Mouse (Mus musculus) Patski (cell line): Measurements from ENCODE around the gene Rnase12. TPM values are rescaled to one million over a fixed set of nuclear protein-coding genes. Genes with fewer than 3 reads are reported as not detected.
"Not testable (repeated sequence)": the region's sequence is repeated elsewhere in the genome, so short reads cannot be mapped to it uniquely, and the experiment has no call there.

Experiments used
- ATAC-seq: fragments of 100-300 bp; one replicate; pipeline ENCODE4 v1.8.0; 2021
- CTCF ChIA-PET: fragments of 350-600 bp; sonication (Branson Sonifier 250); formaldehyde crosslinking; loops from one replicate; lab custom pipeline; 2022; ENCODE audit warnings: inconsistent platforms; lab: Charles Lee
- POLR2A ChIA-PET: fragments of 350-600 bp; sonication (Branson Sonifier 250); formaldehyde crosslinking; loops from one replicate; lab custom pipeline; 2022; ENCODE audit warnings: antibody characterized with exemption, inconsistent platforms; lab: Charles Lee
- DNase-seq: peaks from one replicate; pipeline ENCODE4 v3.0.0-alpha.2; 2011; ENCODE audit warnings: low read depth, low spot score
- H3K27me3 ChIP-seq: fragments of 371-371 bp; one replicate; pipeline ENCODE4 v1.5.1; 2021
- CTCF ChIP-seq: fragments of 100-300 bp; IDR thresholded peaks from one replicate; pipeline ENCODE4 v1.5.1; 2021
- in situ Hi-C: fragments of 300-500 bp; cut with MboI; formaldehyde crosslinking; loops from 3 replicates; pipeline ENCODE4 v1.11.1; 2018; ENCODE audit warnings: low pct_unique_long_range_greater_than_20kb, mixed read lengths
- polyA plus RNA-seq: library from polyadenylated mRNA; unstranded; gene quantifications from one replicate; pipeline ENCODE4 v1.2.3, GENCODE M21; 2021

The Rnase12 gene
- polyA plus RNA-seq, 1 experiment from 2014 or later = not detected

DNA sequence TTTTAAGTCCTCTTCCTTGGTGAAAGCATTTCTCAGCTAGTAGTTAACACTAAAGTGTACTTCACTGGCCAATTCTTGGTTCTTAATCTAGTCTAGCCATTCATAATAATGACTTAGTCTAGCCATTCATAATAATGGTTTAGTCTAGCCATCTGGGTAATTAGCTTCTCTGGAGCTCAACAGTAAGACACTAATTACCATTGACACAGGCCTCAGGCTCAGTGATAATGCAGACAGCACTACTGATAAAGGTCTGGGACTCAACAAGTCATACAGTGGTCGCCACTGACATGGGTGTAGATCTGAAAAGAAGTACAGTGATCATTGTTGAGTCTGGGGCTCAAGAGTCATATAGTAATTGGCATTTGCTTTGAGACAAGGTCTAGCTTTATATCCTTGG lies 32.6 kb downstream of the Rnase12 start:
- CTCF ChIA-PET = interaction anchor here (1.0 to 1.5 kb wide), 2 partner anchors 20 to 86 kb away, joined by 4 to 5 read pairs; no protein-coding TSS in a partner anchor
- no peak for ATAC-seq
- in situ Hi-C loops = loop anchor here (5.0 kb wide), 1 partner anchor 37 kb away; no protein-coding TSS in a partner anchor

DNA sequence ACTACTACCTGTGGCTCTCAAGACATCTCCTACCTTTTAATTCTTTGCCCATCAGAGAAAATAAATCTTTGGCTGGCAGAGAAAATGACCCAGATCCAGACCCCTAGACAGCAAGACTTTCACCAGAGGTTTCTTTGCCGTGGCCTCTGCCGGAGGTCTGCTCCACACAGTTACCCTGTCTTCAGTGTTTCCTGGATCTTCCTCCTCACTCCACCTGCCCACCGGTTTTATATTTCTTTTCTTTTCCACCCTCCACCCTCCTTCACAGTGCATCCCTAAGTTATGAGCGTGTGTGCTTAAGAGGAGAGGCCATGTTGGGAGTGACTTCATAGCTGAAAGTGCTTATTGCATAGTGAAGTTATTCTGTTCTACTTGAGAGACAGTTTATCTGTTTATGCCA lies 34.0 kb downstream of the Rnase12 start:
- no peaks in the 10 kb centered on the region for H3K27me3 ChIP-seq
- ChIA-PET CTCF (interaction anchor here (1.1 kb wide), 1 partner anchor 10 kb away, joined by 3 read pairs; no protein-coding TSS in a partner anchor), POLR2A (no interaction called here)
- in situ Hi-C loops = loop anchor here (5.0 kb wide), 1 partner anchor 39 kb away; no protein-coding TSS in a partner anchor
- DNase-seq (no peak), ATAC-seq (no peak)
- TF ChIP-seq CTCF = no peak

More for the DNA sequence above, 32.6 kb downstream of the Rnase12 start:
- no peaks in the 10 kb centered on the region for H3K27me3 ChIP-seq
- no peak for TF ChIP-seq CTCF
- no peak for DNase-seq
- POLR2A ChIA-PET = no interaction called here

DNA sequence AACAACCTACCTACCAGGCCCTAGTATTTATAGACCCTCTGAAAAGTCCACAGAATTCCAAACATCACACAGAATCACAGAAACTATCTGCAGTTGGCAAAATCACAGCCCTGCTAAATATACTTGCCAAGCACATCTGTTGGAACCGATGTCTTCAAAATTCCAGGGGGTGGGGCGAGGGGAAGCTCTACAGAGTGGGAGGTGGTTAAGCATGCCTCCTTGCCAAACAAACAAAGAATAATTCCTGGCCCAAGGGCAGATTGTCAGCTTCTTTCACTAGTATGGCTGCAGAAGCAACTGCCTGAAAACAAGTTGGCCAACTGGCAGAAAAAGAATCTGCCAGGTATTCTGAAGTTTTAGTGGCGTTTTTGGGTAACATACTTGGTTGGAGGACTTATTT lies 40.2 kb downstream of the Rnase12 start:
- no peak for TF ChIP-seq CTCF
- H3K27me3 ChIP-seq = no peaks in the 10 kb centered on the region
- ChIA-PET CTCF (no interaction called here), POLR2A (no interaction called here)
- no peak for DNase-seq
- ATAC-seq = no peak
- in situ Hi-C loops = no loop called here

DNA sequence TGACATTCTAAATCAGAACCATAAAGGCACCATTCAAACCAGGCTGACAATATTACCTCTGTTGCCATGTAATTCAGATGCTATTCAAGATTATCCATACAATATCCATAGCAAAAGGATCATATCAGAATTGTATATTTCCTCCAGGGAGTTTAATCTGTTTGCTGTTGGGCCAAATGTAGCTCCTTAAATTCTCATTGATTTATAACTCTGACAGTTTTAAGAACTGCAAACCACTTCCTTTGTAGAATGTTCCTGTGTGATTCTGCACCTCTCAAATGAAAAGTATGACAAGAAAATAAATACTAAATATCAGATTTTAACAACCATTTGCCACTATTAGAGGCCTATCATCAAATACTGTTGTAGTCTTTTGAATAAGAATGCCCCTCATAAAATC lies 41.7 kb downstream of the Rnase12 start:
- ATAC-seq (no peak), DNase-seq (no peak)
- TF ChIP-seq CTCF = no peak
- in situ Hi-C loops = no loop called here
- H3K27me3 ChIP-seq = no peaks in the 10 kb centered on the region
- POLR2A ChIA-PET = no interaction called here
- CTCF ChIA-PET = no interaction called here

DNA sequence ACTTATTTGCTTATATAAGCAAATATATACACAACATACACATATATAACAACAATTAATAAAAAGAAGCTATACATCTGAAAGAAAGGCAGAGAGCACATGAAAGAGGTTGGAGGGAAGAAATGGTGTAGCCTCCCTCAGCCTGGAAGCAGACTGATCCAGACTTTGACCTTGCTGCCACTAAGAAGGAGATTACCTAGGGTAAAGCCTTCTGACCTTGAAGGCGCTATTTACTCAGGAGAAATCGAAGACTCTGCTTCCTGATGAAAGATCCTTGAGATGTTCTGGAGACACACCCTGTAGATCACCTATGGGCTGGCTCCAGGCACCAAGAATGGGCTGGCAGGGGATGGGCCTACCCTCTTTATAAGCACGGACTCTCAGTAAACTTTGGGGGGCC lies 42.7 kb downstream of the Rnase12 start:
- POLR2A ChIA-PET, CTCF ChIA-PET, DNase-seq, H3K27me3 ChIP-seq, in situ Hi-C loops, ATAC-seq: not testable (repeated sequence)

DNA sequence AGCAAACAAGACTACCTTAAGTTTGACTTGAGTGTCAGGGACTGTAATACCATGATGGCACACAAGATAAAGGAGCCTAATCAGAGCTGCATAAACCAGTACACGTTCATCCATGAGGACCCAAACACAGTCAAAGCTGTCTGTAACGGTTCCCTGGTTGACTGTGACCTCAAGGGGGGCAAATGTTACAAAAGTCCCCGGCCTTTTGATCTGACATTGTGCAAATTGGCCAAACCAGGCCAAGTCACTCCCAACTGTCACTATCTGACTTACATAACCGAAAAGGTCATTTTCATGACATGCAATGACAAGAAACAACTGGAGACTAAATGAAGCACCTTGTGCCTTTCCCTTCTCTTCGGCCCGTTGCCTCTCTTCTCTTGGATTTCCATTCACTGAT lies 47.9 kb downstream of the Rnase12 start:
- POLR2A ChIA-PET = no interaction called here

DNA sequence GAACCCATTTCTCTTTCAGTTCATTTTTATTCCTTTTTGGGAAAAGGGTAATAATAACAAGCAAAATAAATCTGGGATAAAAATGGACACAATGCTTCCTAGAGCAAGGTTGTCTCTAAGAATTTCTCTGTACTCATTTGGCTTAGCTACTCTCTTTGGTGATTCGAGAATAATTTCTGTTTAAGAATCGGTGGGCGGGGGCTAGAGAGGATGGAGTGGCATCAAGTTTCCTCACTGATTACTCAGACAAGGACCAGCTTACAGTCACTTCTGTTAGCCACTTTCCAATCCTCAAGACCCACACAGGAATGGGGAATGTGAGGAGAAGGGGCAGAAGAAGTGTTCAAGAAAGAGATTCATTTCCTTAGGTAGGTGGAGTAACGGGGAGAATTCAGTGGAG lies 48.7 kb downstream of the Rnase12 start:
- in situ Hi-C loops = no loop called here
- no peaks in the 10 kb centered on the region for H3K27me3 ChIP-seq
- ChIA-PET CTCF (interaction anchor here (1.3 to 2.1 kb wide), 3 partner anchors 12 to 15 kb away, joined by 3 to 7 read pairs (median 5); no protein-coding TSS in a partner anchor), POLR2A (interaction anchor here (0.7 kb wide), 1 partner anchor 14 kb away, joined by 3 read pairs; no protein-coding TSS in a partner anchor)
- DNase-seq (no peak), ATAC-seq (no peak)
- no peak for TF ChIP-seq CTCF

More for the DNA sequence above, 47.9 kb downstream of the Rnase12 start:
- in situ Hi-C loops = no loop called here
- no peaks in the 10 kb centered on the region for H3K27me3 ChIP-seq
- CTCF ChIA-PET = interaction anchor here (0.7 kb wide), 1 partner anchor 17 kb away, joined by 3 read pairs; no protein-coding TSS in a partner anchor
- DNase-seq (no peak), ATAC-seq (no peak)
- TF ChIP-seq CTCF = no peak

DNA sequence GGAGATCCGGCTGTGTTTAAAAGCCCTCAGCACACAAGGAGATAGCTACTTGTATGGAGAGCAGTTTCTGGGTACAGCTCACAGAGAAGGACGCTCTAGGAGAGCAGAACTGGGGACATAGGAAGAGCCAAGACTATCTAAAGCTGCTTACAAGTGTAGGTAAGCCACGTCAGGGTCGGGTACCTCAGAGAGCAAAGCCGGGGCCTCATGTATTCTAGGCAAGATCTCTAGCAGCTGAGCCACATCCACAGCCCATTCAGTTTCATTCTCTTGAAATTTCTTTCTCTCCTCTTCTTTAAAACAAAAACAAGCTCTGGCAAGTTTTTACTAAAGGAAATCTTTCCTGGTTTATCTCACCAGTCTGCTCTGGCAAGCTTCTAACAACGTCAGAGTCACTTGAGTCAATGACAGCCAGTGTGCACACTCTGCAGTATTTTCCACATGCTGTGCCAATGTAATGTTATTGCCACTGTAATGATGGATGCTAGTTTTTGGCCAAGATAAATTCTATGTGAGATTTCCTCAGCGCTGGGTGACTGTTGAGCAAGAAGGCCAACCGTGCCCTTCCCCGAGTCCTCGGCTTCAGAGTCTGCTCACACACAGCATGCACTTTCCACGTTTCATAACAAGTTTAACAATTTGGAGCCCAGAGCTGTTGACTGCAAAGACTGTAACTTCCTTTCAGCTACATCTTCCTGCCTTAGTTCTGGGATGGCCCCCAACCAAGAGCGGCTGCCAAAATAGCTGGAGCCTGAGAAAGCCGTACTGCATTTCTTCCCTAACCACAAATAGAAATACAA lies 49.3 kb downstream of the Rnase12 start:
- ATAC-seq = no peak
- no peaks in the 10 kb centered on the region for H3K27me3 ChIP-seq
- TF ChIP-seq CTCF = no peak
- ChIA-PET CTCF (interaction anchor here (1.1 to 2.1 kb wide), 4 partner anchors 11 to 15 kb away, joined by 3 to 7 read pairs (median 4); no protein-coding TSS in a partner anchor), POLR2A (interaction anchor here (0.7 kb wide), 1 partner anchor 13 kb away, joined by 3 read pairs; no protein-coding TSS in a partner anchor)
- in situ Hi-C loops = no loop called here
- DNase-seq = no peak

DNA sequence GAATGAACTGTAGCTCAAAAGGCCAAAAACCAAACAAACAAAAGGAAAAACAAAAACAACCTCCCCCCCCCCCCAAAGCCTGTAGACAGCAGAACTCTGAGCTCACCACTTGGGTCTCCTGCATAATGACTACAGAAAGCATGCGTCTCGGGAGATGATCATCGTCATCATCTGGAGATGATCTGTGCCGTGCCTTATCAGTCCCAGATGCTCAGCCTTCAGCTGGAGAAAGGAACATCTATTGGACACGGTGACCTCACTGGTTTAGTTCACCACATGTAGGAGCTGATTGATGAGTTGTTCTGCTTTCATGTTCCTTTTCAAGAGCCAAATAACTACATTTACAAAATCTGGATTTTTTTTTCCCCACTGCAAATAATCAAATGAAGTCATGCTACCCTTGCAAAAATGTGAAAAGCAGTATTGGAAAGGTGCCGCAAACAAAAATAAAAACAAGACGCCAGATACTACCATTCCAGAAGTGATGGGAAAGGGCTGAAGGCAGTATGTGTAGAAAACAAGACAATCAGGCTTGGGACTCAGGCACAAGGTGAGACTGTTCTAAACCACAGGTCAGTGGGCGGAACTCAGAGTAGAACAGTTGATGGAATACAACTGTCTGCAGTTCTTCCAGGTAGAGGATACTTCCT lies 50.2 kb downstream of the Rnase12 start, which contains the start of gene Rnase10:
Rnase10 (plus strand) TSS at position 600 of the 650 bp plus-strand sequence.
- ATAC-seq = no peak
- CTCF ChIA-PET = interaction anchor here (1.1 to 2.1 kb wide), 5 partner anchors 11 to 15 kb away, joined by 3 to 7 read pairs (median 4); no protein-coding TSS in a partner anchor
- no peak for TF ChIP-seq CTCF

More for the DNA sequence above, 50.2 kb downstream of the Rnase12 start, which contains the start of gene Rnase10:
- POLR2A ChIA-PET = no interaction called here
- H3K27me3 ChIP-seq = no peaks in the 10 kb centered on the region
- no peak for DNase-seq
- in situ Hi-C loops = no loop called here

Other genes starting within 250 kb of the Rnase12 start
- gene Ccnb1ip1, start 249.9 kb downstream of the Rnase12 start, polyA plus RNA-seq = 0.04 TPM
- gene Parp2, start 249.8 kb downstream of the Rnase12 start, polyA plus RNA-seq = 28.0 TPM
- 19.6 TPM for gene Tep1, start 187.1 kb downstream of the Rnase12 start, polyA plus RNA-seq
- gene Klhl33, start 160.2 kb downstream of the Rnase12 start, polyA plus RNA-seq = 0.44 TPM
- gene Osgep, start 132.8 kb downstream of the Rnase12 start, polyA plus RNA-seq = 54.3 TPM
- gene Apex1, start 132.7 kb downstream of the Rnase12 start, polyA plus RNA-seq = 115 TPM
- 71.0 TPM for gene Pip4p1, start 126.8 kb downstream of the Rnase12 start, polyA plus RNA-seq
- 53.3 TPM for gene Pnp, start 126.6 kb downstream of the Rnase12 start, polyA plus RNA-seq
- 31.5 TPM for gene Gm49342, start 113.1 kb downstream of the Rnase12 start, polyA plus RNA-seq
- 2.9 TPM for gene Pnp2, start 101.7 kb downstream of the Rnase12 start, polyA plus RNA-seq
- not detected for gene Rnase10, start 49.9 kb downstream of the Rnase12 start, polyA plus RNA-seq
- gene Rnase9, start 15.8 kb downstream of the Rnase12 start, polyA plus RNA-seq = not detected
- gene Rnase11, start 7.5 kb downstream of the Rnase12 start, polyA plus RNA-seq = not detected
- not detected for gene Olfr750, start 16.8 kb upstream of the Rnase12 start, polyA plus RNA-seq
- 45.7 TPM for gene Rnase4, start 33.4 kb upstream of the Rnase12 start, polyA plus RNA-seq
- gene Ang, start 33.5 kb upstream of the Rnase12 start, polyA plus RNA-seq = 1.3 TPM
- gene Eddm3b, start 56.8 kb upstream of the Rnase12 start, polyA plus RNA-seq = not detected
- not detected for gene Rnase6, start 66.2 kb upstream of the Rnase12 start, polyA plus RNA-seq
- gene Rnase1, start 89.1 kb upstream of the Rnase12 start, polyA plus RNA-seq = not detected
- not detected for gene Rnase2b, start 104.6 kb upstream of the Rnase12 start, polyA plus RNA-seq
- not detected for gene Ang2, start 141.5 kb upstream of the Rnase12 start, polyA plus RNA-seq
- gene Ear14, start 145.7 kb upstream of the Rnase12 start, polyA plus RNA-seq = not detected
- gene Rnase2a, start 198.5 kb upstream of the Rnase12 start, polyA plus RNA-seq = not detected